Mouse (Mus musculus): Measurements from ENCODE around the gene Olfr490. TPM values are rescaled to one million over a fixed set of nuclear protein-coding genes. Genes with fewer than 3 reads are reported as not detected.

Olfr490 gene
- polyA plus RNA-seq (2021) = not detected

- DNase-seq (ENCODE audit: low read depth, low spot score) (no peak), ATAC-seq (no peak)
- in situ Hi-C loops (cut with MboI; ENCODE audit: low pct_unique_long_range_greater_than_20kb) = no loop called here
- POLR2A ChIA-PET = no interaction called here
- CTCF ChIA-PET = no interaction called here
- no peak for TF ChIP-seq CTCF (IDR thresholded peaks at IDR 0.05)
- no peaks in the 10 kb centered on the region for H3K27me3 ChIP-seq
Measured at GRCm38 (mm10) chr7:108288834-108289233, at the start of gene Olfr490. Gene Olfr490, minus strand, starts transcription at chr7:108288934.

- ATAC-seq (no peak), DNase-seq (ENCODE audit: low read depth, low spot score) (no peak)
- H3K27me3 ChIP-seq = no peaks in the 10 kb centered on the region
- ChIA-PET POLR2A (no interaction called here), CTCF (no interaction called here)
- in situ Hi-C loops (cut with MboI; ENCODE audit: low pct_unique_long_range_greater_than_20kb) = no loop called here
- TF ChIP-seq CTCF (IDR thresholded peaks at IDR 0.05) = no peak
Measured at GRCm38 (mm10) chr7:108323574-108323973, 34.8 kb upstream of the Olfr490 start, which contains the start of gene Olfr492. Gene Olfr492, minus strand, starts transcription at chr7:108323674.

- in situ Hi-C loops (cut with MboI; ENCODE audit: low pct_unique_long_range_greater_than_20kb) = no loop called here
- DNase-seq (ENCODE audit: low read depth, low spot score) = no peak
- ChIA-PET POLR2A (no interaction called here), CTCF (no interaction called here)
- no peak for TF ChIP-seq CTCF (IDR thresholded peaks at IDR 0.05)
- no peaks in the 10 kb centered on the region for H3K27me3 ChIP-seq
- no peak for ATAC-seq
Measured at GRCm38 (mm10) chr7:108313151-108313550, 24.4 kb upstream of the Olfr490 start, which contains the start of gene Olfr491. Gene Olfr491, plus strand, starts transcription at chr7:108313451.

- ChIA-PET POLR2A (no interaction called here), CTCF (no interaction called here)
- ATAC-seq (no peak), DNase-seq (ENCODE audit: low read depth, low spot score) (no peak)
- in situ Hi-C loops (cut with MboI; ENCODE audit: low pct_unique_long_range_greater_than_20kb) = no loop called here
- no peaks in the 10 kb centered on the region for H3K27me3 ChIP-seq
- no peak for TF ChIP-seq CTCF (IDR thresholded peaks at IDR 0.05)
Measured at GRCm38 (mm10) chr7:108258247-108258646, 30.5 kb downstream of the Olfr490 start, which contains the start of gene Olfr488. Gene Olfr488, minus strand, starts transcription at chr7:108258347.

Other genes starting within 250 kb of the Olfr490 start
- not detected for gene Olfr479, start 238.2 kb downstream of the Olfr490 start, polyA plus RNA-seq (2021)
- not detected for gene Olfr480, start 221.6 kb downstream of the Olfr490 start, polyA plus RNA-seq (2021)
- not detected for gene Olfr481, start 209.1 kb downstream of the Olfr490 start, polyA plus RNA-seq (2021)
- 9.6 TPM for gene Olfr482, start 191.3 kb downstream of the Olfr490 start, polyA plus RNA-seq (2021)
- not detected for gene Olfr483, start 188.1 kb downstream of the Olfr490 start, polyA plus RNA-seq (2021)
- not detected for gene Olfr484, start 161.5 kb downstream of the Olfr490 start, polyA plus RNA-seq (2021)
- gene Olfr485, start 129.1 kb downstream of the Olfr490 start, polyA plus RNA-seq (2021) = not detected
- not detected for gene Olfr486, start 116.2 kb downstream of the Olfr490 start, polyA plus RNA-seq (2021)
- gene Olfr487, start 74.3 kb downstream of the Olfr490 start, polyA plus RNA-seq (2021) = not detected
- not detected for gene Olfr488, start 30.6 kb downstream of the Olfr490 start, polyA plus RNA-seq (2021)
- not detected for gene Olfr491, start 24.5 kb upstream of the Olfr490 start, polyA plus RNA-seq (2021)
- not detected for gene Olfr492, start 34.7 kb upstream of the Olfr490 start, polyA plus RNA-seq (2021)
- gene Olfr493, start 58.0 kb upstream of the Olfr490 start, polyA plus RNA-seq (2021) = not detected
- not detected for gene Olfr494, start 76.4 kb upstream of the Olfr490 start, polyA plus RNA-seq (2021)
- not detected for gene Olfr495, start 104.2 kb upstream of the Olfr490 start, polyA plus RNA-seq (2021)
- not detected for gene Olfr497, start 131.5 kb upstream of the Olfr490 start, polyA plus RNA-seq (2021)
- gene Olfr498, start 176.4 kb upstream of the Olfr490 start, polyA plus RNA-seq (2021) = not detected
- not detected for gene Olfr502, start 236.1 kb upstream of the Olfr490 start, polyA plus RNA-seq (2021)